Mouse (Mus musculus) kidney, postnatal 4 days (tissue): ENCODE measurements around the gene Madd.

Experiments
- DNase-seq, 2 experiments: peaks; one replicate each; pipeline ENCODE4 v3.0.0; 2021; ENCODE audit warnings: mixed read lengths in 2 of 2

Gene Madd

GRCm38 (mm10) chr2:91169587-91170322 is 13.9 kb downstream of the Madd start:
- no peak for DNase-seq

DNA sequence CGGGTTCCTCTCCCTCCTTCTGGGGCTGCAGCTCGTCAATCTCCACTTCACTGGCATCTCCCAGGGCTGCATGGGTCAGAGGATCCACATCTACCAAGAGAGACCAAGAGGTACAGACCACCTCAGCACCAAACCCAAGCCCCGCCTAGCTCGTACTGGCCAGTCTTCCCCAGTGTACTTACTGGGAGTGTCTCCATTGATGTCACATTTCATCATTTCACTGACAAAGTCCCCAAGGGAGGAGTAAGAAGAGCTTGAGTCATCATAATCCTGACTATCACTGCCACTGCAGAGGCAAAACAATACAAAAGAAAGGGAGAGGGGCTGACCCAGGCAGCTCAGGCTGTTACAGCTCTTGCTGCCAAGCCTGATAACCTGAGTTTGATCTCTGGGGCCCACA is 16.0 kb downstream of the Madd start:
- DNase-seq, result no peak

DNA sequence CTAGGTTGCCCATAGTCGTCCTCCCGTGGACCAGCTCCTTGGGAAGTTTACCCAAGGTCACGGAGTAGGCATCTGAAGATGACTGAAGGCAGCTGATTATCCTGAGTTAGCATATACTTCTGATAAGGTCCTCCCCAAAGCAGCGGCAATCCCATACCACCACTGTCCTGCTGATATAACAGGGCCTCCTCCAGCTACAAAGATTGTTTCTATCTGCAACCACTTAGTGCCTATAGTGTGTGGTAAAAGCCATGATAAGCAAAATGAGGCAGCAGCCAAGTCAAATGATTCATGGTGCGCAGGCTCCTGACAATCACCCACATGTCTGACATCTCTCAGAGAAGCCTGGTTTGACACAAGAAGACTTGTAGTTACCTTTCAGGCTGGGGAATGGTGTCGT is 18.6 kb downstream of the Madd start:
- no peak for DNase-seq

DNA sequence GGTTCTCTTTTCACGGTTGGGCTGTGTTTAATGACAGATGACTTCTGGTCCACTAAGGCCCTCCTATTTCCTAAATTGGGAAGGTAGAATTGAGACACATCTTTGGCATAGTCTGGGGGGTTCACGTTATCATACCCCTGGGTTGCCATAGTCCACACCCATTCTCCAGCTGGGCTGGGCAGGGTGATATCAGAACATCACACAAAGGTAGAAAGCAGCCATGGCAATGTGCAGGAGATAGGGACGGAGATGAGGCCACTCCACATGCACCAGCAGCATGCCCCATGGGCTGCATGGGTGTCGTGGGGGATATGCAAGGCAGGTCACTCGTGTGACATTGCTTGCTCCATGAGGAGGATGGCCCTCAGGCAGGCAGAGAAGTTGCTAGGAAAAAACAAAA is 20.1 kb downstream of the Madd start:
- DNase-seq, result no peak

DNA sequence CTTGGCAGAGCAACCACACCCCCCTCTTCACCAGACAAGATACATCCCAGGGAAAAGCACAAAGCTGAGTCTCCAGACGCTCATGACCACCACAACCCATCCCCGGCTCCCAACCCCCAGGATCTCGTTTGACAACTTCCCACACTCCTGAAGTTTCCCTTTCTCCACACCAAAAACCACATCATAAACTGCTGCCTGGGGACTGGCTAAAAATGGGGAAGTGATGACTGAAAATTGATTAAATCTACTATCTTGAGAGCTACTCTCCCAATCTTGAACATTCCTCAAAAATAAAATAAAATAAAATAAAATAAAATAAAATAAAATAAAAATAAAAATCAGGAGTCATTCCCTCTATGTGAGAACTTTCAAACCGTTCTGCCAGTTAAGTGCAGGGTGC is 20.7 kb downstream of the Madd start:
- no peak for DNase-seq

DNA sequence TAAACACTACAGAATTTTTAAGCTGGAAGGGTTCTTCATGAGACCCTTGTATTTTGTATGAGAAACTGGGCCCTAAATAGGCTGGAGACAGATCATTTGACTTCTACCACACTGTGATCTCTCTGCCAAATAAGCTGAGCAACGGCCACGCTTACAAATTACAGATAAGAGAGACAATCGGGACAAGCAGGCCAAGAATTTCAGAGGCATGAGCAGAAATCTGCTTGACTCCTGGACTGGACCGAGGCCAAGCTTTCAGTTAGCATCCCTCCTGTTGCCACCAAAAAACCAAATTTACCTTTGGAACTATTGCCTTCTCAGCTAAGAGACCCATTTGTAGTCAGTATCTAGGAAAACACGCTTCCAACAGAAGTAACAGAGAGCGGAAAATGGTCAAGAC is 23.0 kb downstream of the Madd start:
- DNase-seq, result no peak

GRCm38 (mm10) chr2:91157002-91157752 is 26.5 kb downstream of the Madd start:
- DNase-seq, result no peak

DNA sequence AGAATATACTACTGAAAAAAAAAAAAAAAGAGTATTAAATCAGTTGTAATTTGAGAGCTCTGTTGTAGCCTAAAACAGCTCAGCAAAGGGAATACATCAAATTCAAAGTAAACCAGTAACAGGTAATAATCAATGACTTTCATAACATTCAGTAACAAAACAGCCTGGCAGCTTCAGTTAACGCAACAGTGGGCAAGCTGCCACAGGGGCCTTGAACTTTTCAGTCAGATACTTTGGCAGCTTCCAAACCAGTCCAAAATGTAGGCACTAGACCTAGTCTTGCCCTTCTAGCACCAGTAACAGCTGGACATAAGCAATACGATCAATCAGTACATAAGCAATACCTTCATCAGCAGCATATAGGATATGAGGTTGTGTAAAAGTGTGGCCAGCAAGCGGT is 29.5 kb downstream of the Madd start:
- DNase-seq, result no peak

DNA sequence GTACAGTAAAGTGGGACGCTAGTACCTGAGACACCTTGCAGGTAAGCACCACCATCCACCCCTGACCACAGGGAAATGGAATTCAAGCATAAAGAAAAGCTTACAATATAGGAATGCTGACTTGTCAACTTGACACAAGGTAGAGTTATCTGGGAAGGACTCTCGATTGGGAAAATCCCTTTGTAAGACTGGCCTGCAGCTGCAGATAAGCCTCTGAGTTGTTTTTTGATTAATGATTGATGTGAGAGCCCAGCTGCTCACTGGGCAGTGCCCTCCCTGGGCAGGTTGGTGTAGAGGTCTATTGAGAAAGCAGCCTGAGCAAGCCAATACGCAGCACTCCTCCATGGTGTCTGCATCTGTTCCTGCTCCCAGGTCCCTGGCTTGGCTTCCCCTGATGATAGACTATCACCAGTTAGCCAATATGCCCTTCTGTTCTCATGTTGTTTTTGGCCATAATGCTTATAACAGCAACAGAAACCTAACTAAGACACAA is 30.7 kb downstream of the Madd start:
- no peak for DNase-seq

DNA sequence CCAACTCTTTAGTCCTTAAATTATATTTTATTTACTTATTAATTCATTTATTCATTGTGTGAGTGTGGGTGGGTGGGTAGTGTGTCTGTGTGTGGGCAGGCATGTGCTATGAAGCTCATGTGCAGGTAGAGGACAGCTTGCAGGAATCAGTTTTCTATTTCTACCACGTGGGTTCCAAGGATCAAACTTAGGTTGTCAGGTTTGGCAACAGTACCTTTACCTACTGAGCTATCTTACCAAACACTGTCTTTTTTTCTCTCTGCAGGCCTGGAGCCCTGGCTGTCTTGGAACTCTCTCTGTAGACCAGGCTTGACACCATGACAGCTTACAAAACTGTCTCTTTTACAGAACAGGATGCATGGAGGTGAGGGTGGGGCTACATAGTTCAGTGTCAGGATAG is 32.3 kb downstream of the Madd start:
- no peak for DNase-seq

GRCm38 (mm10) chr2:91148101-91148500 is 35.5 kb downstream of the Madd start:
- no peak for DNase-seq

DNA sequence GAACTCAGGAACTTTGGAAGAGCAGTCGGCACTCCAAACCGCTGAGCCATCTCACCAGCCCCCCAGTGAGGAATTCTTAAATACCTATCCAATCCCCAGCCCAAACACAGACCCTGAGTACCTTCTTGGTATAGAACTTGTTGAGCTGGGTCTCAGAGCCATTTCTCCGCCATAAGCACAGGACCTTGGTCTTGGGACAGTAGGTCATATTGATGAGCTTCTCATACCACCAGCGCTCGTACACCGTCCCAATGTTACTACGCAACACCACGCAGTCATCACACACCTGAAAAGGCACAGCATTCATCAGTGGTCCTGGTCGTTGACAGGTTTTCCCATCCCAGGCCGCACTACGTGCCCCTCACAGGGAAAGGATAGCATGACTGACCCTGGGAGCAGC is 40.2 kb downstream of the Madd start:
- no peak for DNase-seq

DNA sequence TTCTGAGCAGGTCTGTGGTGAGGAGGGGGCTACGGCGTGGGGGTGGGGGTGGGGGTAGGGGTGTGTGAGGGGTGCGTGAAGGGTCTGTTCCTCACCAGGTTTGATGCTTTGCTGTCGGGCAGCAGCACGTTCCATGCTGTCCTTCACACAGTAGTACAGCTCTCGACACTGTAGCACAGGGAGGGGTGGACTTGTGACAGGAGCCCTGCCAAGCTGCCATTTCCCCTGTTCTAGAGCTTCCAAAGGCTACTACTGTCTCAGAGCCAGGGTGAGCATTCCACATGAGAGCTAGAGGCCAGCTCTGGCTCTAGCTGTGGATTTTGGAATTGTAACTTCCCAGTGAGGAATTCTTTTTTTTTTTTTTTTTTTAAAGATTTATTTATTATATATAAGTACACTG is 40.7 kb downstream of the Madd start:
- no peak for DNase-seq

- DNase-seq, result no peak
Measured at GRCm38 (mm10) chr2:91139764-91140163, 43.9 kb downstream of the Madd start.

- DNase-seq, result no peak
Measured at GRCm38 (mm10) chr2:91139311-91139710, 44.3 kb downstream of the Madd start.

DNA sequence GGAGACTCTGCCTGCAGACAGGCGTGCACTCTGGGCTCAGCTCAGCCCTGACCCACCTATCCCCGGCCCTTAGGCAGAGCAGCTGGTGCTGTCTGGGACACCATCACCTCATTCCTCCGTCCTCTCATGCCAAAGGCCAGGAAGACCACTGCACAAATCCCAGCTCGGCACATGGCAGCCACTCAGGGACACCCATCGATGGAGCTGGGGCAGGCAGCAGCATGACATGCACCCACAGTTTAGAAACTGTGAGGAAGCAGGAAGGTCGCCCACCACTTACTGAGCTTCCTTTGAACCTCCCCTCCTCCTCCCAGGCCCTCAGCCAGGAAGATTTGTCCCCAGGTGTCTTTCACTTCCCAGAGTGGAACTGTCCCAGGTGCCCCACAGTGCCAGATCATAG is 46.2 kb downstream of the Madd start:
- DNase-seq, result no peak

DNA sequence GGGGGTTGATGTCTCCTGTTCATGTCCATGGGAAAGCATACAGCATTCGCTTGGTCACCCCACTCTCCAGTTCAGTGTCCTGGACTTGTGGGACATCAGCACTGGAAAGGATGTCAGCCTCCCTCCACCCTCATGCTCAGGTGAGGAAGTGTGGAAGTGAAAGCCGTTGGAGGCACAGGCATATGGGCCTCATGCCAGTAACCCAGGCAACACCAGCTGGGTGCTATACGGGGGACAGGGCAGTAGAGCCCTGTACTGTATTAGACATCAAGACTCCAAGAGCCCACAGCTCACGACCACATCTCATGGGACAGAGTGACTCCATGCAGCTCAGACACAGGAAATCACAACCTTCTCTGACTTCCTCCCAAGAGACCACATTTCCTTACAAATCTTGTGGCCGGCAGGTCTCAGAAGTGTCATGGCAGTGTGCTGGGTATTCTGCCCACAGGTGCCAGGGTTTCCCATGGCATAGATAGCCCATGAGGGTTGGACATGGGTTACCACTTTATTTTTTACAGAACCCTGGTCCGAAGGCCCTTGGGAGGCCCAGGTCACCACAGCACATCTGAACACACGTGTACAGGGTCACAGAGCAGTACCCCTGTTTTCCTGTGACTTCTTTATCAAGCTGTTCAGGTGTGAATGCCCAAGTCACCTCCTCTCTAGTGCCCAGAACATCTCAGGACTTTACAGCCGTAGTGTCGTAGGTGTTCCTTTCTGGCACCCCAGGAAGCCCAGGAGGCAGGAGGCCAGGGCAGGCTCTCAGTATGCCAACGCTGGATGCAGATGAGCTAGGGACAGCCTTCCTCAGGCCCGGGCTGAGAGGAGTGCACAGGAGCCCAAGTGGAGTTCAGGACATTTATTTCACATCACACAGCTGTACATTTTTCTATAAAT is 46.9 kb downstream of the Madd start:
- DNase-seq, result no peak

GRCm38 (mm10) chr2:91132035-91132434 is 51.6 kb downstream of the Madd start:
- no peak for DNase-seq

GRCm38 (mm10) chr2:91131251-91131650 is 52.4 kb downstream of the Madd start:
- no peak for DNase-seq

DNA sequence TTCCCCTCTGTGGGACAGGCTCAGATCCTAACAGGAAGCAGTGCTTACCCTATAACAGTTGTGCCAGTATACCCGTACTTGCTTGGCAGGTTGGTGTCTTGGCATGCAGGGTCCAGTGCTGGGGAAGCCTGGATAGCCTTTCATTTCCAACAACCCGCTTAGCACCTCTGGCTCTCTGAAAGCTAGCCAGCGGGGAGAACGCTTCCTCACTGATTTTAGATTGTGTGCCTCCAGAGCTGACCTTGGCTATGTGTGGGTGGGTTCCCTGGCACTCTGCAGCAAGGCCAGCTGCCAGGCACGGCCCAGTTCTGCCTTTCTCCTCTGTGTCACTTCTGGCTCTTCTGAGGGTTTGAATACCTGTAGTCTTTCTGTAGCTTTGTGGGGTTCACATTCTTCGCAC is 53.5 kb downstream of the Madd start:
- DNase-seq, result no peak

DNA sequence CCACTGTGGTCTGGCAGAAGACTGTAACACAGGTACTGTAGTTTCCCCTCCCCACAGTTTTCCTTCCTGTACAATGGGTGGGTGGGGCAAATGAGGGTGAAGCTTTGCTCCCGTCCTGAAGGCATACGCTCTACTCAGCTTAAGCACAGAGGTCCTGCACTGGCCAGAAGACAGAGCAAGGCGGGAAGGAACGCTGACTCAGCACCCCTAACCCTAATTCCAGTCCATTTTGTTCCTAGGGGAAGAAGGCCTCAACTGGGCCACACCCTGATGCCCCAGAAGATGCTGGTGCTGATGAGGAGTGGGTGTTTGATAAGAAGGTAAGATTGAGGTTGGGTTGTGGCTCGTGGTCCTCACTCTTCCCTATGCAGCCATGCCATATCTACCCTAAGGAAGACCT is 54.9 kb downstream of the Madd start:
- no peak for DNase-seq

DNA sequence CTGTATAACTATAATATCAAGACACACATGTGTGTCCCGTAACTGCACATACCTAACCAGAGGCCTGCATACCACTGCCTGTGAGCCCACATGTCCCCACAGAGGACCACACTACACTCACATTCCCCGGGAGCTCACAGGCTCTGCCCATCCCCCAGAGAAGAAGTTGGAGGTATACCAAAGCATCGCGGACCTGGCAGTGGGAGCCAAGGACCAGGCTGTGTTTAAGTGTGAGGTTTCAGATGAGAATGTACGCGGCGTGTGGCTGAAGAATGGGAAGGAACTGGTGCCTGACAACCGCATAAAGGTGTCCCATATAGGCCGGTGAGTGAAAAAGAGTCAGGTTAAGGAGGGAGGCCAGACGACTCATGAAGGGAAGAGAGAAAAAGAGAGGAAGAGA is 58.5 kb downstream of the Madd start:
- no peak for DNase-seq

DNA sequence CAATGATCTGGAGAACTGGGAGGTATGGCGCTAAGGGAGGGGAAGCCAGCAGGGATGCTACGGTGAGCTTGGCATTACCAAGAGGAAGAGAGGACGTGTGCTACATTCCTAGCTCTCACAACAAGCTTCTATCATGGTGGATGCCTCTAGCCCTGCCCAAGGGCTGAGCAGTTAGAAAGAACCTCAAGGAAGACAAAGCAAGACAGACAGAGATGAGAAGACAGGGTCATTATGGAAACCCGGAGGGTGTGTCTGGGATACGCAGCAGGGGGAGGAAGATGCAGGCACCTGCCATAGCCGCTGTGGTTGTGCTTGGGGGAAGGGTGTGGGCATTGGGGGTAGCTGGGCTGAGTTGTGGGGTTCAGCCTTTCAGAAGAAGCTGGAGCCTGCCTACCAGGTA is 60.1 kb downstream of the Madd start:
- DNase-seq, result no peak
